Mouse (Mus musculus) mouse embryonic stem cell (cell line): ENCODE measurements around the gene Aldh1b1.

Experiments used
- in situ Hi-C, 2 experiments: fragments of 300-500 bp; cut with MboI; formaldehyde crosslinking; loops; 1 replicate in 1 of 2; 3 replicates in 1 of 2; pipeline ENCODE4 v1.14.3; 2019 to 2020; ENCODE audit warnings: low sequenced_read_pairs in 2 of 2, low pct_unique_long_range_greater_than_20kb in 1 of 2, mixed read lengths in 1 of 2; ENCODE audit not compliant: unreplicated experiment in 1 of 2

Gene Aldh1b1

GRCm38 (mm10) chr4:45853496-45854246, 54.8 kb downstream of the Aldh1b1 start:
- in situ Hi-C loops, result no loop called here
